Mouse (Mus musculus): Measurements from ENCODE around the gene Ereg.
A peak's percentile ranks its signal among the peaks of the same experiment; 100 is the strongest.

Ereg gene

GRCm38 (mm10) chr5:91074450-91074950 lies at the start of gene Ereg:
Gene Ereg, plus strand, starts transcription at chr5:91074622.
- peak; percentile 11 for DNase-seq (ENCODE audit: low spot score in 2 of 2)

- no peak for DNase-seq (ENCODE audit: low spot score in 2 of 2)
Observed at GRCm38 (mm10) chr5:91027164-91027563, 47.3 kb upstream of the Ereg start, which contains the start of gene Epgn. Gene Epgn, plus strand, starts transcription at chr5:91027464.

GRCm38 (mm10) chr5:91027840-91028239 lies 46.6 kb upstream of the Ereg start:
- DNase-seq (ENCODE audit: low spot score in 2 of 2) = no peak

GRCm38 (mm10) chr5:91030629-91031028 lies 43.8 kb upstream of the Ereg start:
- DNase-seq (ENCODE audit: low spot score in 2 of 2) = no peak

- DNase-seq (ENCODE audit: low spot score in 2 of 2) = no peak
Observed at GRCm38 (mm10) chr5:91035341-91035740, 39.1 kb upstream of the Ereg start.

- DNase-seq (ENCODE audit: low spot score in 2 of 2) = no peak
Observed at GRCm38 (mm10) chr5:91036628-91037027, 37.8 kb upstream of the Ereg start.

- DNase-seq (ENCODE audit: low spot score in 2 of 2) = no peak
Observed at GRCm38 (mm10) chr5:91037756-91038155, 36.7 kb upstream of the Ereg start.

- DNase-seq (ENCODE audit: low spot score in 2 of 2) = peak; percentile 69 to 82
Observed at GRCm38 (mm10) chr5:91038547-91038946, 35.9 kb upstream of the Ereg start.

- no peak for DNase-seq (ENCODE audit: low spot score in 2 of 2)
Observed at GRCm38 (mm10) chr5:91038963-91039362, 35.5 kb upstream of the Ereg start.

- DNase-seq (ENCODE audit: low spot score in 2 of 2) = no peak
Observed at GRCm38 (mm10) chr5:91047987-91048386, 26.4 kb upstream of the Ereg start.

GRCm38 (mm10) chr5:91048397-91048796 lies 26.0 kb upstream of the Ereg start:
- DNase-seq (ENCODE audit: low spot score in 2 of 2) = no peak

GRCm38 (mm10) chr5:91072340-91072739 lies 2.1 kb upstream of the Ereg start:
- DNase-seq (ENCODE audit: low spot score in 2 of 2) = no peak

- no peak for DNase-seq (ENCODE audit: low spot score in 2 of 2)
Observed at GRCm38 (mm10) chr5:91073626-91074025, 796 bp upstream of the Ereg start.

GRCm38 (mm10) chr5:91074026-91074425 lies 396 bp upstream of the Ereg start:
- DNase-seq (ENCODE audit: low spot score in 2 of 2) = no peak

GRCm38 (mm10) chr5:91075021-91075420 lies 599 bp downstream of the Ereg start:
- no peak for DNase-seq (ENCODE audit: low spot score in 2 of 2)

- DNase-seq (ENCODE audit: low spot score in 2 of 2) = peak in 1 of 2 experiments; percentile 10
Observed at GRCm38 (mm10) chr5:91083016-91083415, 8.6 kb downstream of the Ereg start.

- no peak for DNase-seq (ENCODE audit: low spot score in 2 of 2)
Observed at GRCm38 (mm10) chr5:91085291-91085690, 10.9 kb downstream of the Ereg start.

- DNase-seq (ENCODE audit: low spot score in 2 of 2) = no peak
Observed at GRCm38 (mm10) chr5:91090301-91090700, 15.9 kb downstream of the Ereg start.

- DNase-seq (ENCODE audit: low spot score in 2 of 2) = peak in 1 of 2 experiments; percentile 44
Observed at GRCm38 (mm10) chr5:91097911-91098614, 23.6 kb downstream of the Ereg start.

GRCm38 (mm10) chr5:91101742-91102141 lies 27.3 kb downstream of the Ereg start:
- DNase-seq (ENCODE audit: low spot score in 2 of 2) = no peak

- DNase-seq (ENCODE audit: low spot score in 2 of 2) = no peak
Observed at GRCm38 (mm10) chr5:91103943-91104665, 29.7 kb downstream of the Ereg start.

- no peak for DNase-seq (ENCODE audit: low spot score in 2 of 2)
Observed at GRCm38 (mm10) chr5:91106248-91106647, 31.8 kb downstream of the Ereg start.
